Mouse (Mus musculus) liver, embryonic 14.5 days (tissue): Measurements from ENCODE around the gene Pole4.

ENCODE experiments used
- CTCF ChIP-seq: IDR thresholded peaks from 2 replicates; pipeline ENCODE4 v1.5.1; 2016; ENCODE audit warnings: antibody characterized with exemption, low read depth, control low read depth
- EP300 ChIP-seq: IDR thresholded peaks from 2 replicates; pipeline ENCODE4 v1.6.1; 2016; ENCODE audit warnings: antibody characterized with exemption, low read depth

- TF ChIP-seq CTCF (no peak), EP300 (no peak)
Measured at GRCm38 (mm10) chr6:82707742-82708141, 2.6 kb upstream of the Pole4 start.
